Mouse (Mus musculus) CH12.LX (cell line): Measurements from ENCODE around the gene Rab20. TPM values are rescaled to one million over a fixed set of nuclear protein-coding genes. Genes with fewer than 3 reads are reported as not detected.

Source experiments
- DNase-seq: peaks from one replicate; pipeline ENCODE4 v3.0.0-alpha.2; 2013; ENCODE audit errors: extremely low read depth
- H3K27ac ChIP-seq: 2 replicates; pipeline ENCODE4 v1.5.1; 2012; ENCODE audit warnings: low read depth, mild to moderate bottlenecking, control low read depth, moderate library complexity; ENCODE audit not compliant: insufficient read depth
- H3K27me3 ChIP-seq: replicated peaks from 2 replicates; pipeline ENCODE3; 2012; ENCODE audit warnings: inconsistent platforms
- H3K36me3 ChIP-seq, 2 experiments: replicated peaks in 1 of 2; 2 replicates each; pipeline versions ENCODE3 to v1.6.1; 2012; ENCODE audit warnings: inconsistent platforms in 1 of 2, low read length in 1 of 2, mild to moderate bottlenecking in 1 of 2, mixed read lengths in 1 of 2, moderate library complexity in 1 of 2; ENCODE audit not compliant: control insufficient read depth in 1 of 2, insufficient read depth in 1 of 2
- H3K4me1 ChIP-seq, 2 experiments: 2 replicates each; pipeline ENCODE4 v1.6.1; 2012; ENCODE audit warnings: inconsistent platforms in 1 of 2, moderate library complexity in 1 of 2; ENCODE audit not compliant: insufficient read depth in 2 of 2, control insufficient read depth in 1 of 2
- H3K4me2 ChIP-seq: 2 replicates; pipeline ENCODE4 v1.6.1; 2012; ENCODE audit warnings: low read depth, mild to moderate bottlenecking, control low read depth; ENCODE audit not compliant: poor library complexity, insufficient read depth, severe bottlenecking
- H3K4me3 ChIP-seq, 3 experiments: fragments of 150-350 bp in 1 of 3; sonication (generic) in 1 of 3; replicated peaks in 1 of 3; 2 replicates each; pipeline versions ENCODE3 to v1.5.1; 2011 to 2012; ENCODE audit warnings: low read depth in 2 of 3, low read length in 2 of 3, mild to moderate bottlenecking in 2 of 3, moderate library complexity in 2 of 3, control low read depth in 1 of 3, improper control_type of control experiment in 1 of 3, inconsistent platforms in 1 of 3, mixed read lengths in 1 of 3; ENCODE audit not compliant: poor library complexity in 1 of 3
- H3K79me2 ChIP-seq: replicated peaks from 2 replicates; pipeline ENCODE4 v1.6.1; 2012; ENCODE audit warnings: mild to moderate bottlenecking, moderate library complexity; ENCODE audit not compliant: control insufficient read depth, poor library complexity, insufficient read depth, severe bottlenecking; ENCODE audit errors: extremely low read depth
- H3K9ac ChIP-seq: 2 replicates; pipeline ENCODE4 v1.6.1; 2012; ENCODE audit warnings: low read depth, mild to moderate bottlenecking, control low read depth, moderate library complexity; ENCODE audit not compliant: insufficient read depth
- H3K9me3 ChIP-seq: replicated peaks from 2 replicates; pipeline ENCODE3; 2012; ENCODE audit warnings: low read length, inconsistent platforms, mixed read lengths
- CHD1 ChIP-seq: IDR thresholded peaks from 2 replicates; pipeline ENCODE4 v1.6.1; 2012; ENCODE audit warnings: low read depth, low read length, improper control_type of control experiment, inconsistent platforms
- CHD2 ChIP-seq: IDR thresholded peaks from 2 replicates; pipeline ENCODE4 v1.6.1; 2011; ENCODE audit warnings: low read length, improper control_type of control experiment
- CTCF ChIP-seq, 2 experiments: IDR thresholded peaks in 1 of 2; conservative IDR thresholded peaks in 1 of 2; 2 replicates each; pipeline ENCODE4 v1.5.1; 2011 to 2012; ENCODE audit warnings: low read depth in 2 of 2, low read length in 2 of 2, improper control_type of control experiment in 1 of 2, inconsistent platforms in 1 of 2, mild to moderate bottlenecking in 1 of 2, moderate library complexity in 1 of 2
- E2F4 ChIP-seq: IDR thresholded peaks from 2 replicates; pipeline ENCODE4 v1.6.1; 2011; ENCODE audit warnings: low read depth, low read length, improper control_type of control experiment; ENCODE audit not compliant: insufficient replicate concordance
- EP300 ChIP-seq: IDR thresholded peaks from 2 replicates; pipeline ENCODE4 v1.6.1; 2011; ENCODE audit warnings: low read length, improper control_type of control experiment
- ETS1 ChIP-seq: conservative IDR thresholded peaks from 2 replicates; pipeline ENCODE4 v1.6.1; 2012; ENCODE audit warnings: low read depth, mild to moderate bottlenecking, inconsistent platforms, low read length, improper control_type of control experiment, moderate library complexity
- GABPA ChIP-seq: IDR thresholded peaks from 2 replicates; pipeline ENCODE4 v1.6.1; 2012; ENCODE audit warnings: low read depth, low read length, improper control_type of control experiment, inconsistent platforms; ENCODE audit not compliant: insufficient replicate concordance
- IRF4 ChIP-seq: IDR thresholded peaks from 2 replicates; pipeline ENCODE4 v1.6.1; 2014; ENCODE audit warnings: low read depth, mild to moderate bottlenecking, inconsistent platforms, low read length, improper control_type of control experiment
- JUN ChIP-seq: IDR thresholded peaks from 2 replicates; pipeline ENCODE4 v1.6.1; 2011; ENCODE audit warnings: low read depth, mild to moderate bottlenecking, low read length, improper control_type of control experiment, moderate library complexity; ENCODE audit not compliant: insufficient read depth
- JUND ChIP-seq: conservative IDR thresholded peaks from 2 replicates; pipeline ENCODE4 v1.6.1; 2011; ENCODE audit warnings: low read depth, low read length, improper control_type of control experiment
- MAFK ChIP-seq: IDR thresholded peaks from 2 replicates; pipeline ENCODE4 v1.6.1; 2011; ENCODE audit warnings: low read length, improper control_type of control experiment; ENCODE audit not compliant: insufficient replicate concordance
- MAX ChIP-seq: IDR thresholded peaks from 2 replicates; pipeline ENCODE4 v1.6.1; 2011; ENCODE audit warnings: low read length, improper control_type of control experiment
- MAZ ChIP-seq: IDR thresholded peaks from 2 replicates; pipeline ENCODE4 v1.6.1; 2012; ENCODE audit warnings: low read depth, mild to moderate bottlenecking, inconsistent platforms, low read length, improper control_type of control experiment, moderate library complexity
- NELFE ChIP-seq: IDR thresholded peaks from 2 replicates; pipeline ENCODE4 v1.6.1; 2011; ENCODE audit warnings: low read depth, low read length, improper control_type of control experiment
- NRF1 ChIP-seq: IDR thresholded peaks from 2 replicates; pipeline ENCODE4 v1.6.1; 2014; ENCODE audit warnings: low read depth, mild to moderate bottlenecking, inconsistent platforms, low read length, improper control_type of control experiment, moderate library complexity
- POLR2A ChIP-seq: IDR thresholded peaks from 2 replicates; pipeline ENCODE4 v1.6.1; 2011; ENCODE audit warnings: low read depth, mild to moderate bottlenecking, improper control_type of control experiment, low read length
- POLR2AphosphoS2 ChIP-seq: IDR thresholded peaks from 2 replicates; pipeline ENCODE4 v1.6.1; 2011; ENCODE audit warnings: low read depth, low read length, improper control_type of control experiment
- RAD21 ChIP-seq: IDR thresholded peaks from 2 replicates; pipeline ENCODE4 v1.6.1; 2011; ENCODE audit warnings: low read depth, mild to moderate bottlenecking, low read length, improper control_type of control experiment, moderate library complexity
- SMC3 ChIP-seq: IDR thresholded peaks from 2 replicates; pipeline ENCODE4 v1.6.1; 2011; ENCODE audit warnings: low read depth, low read length, improper control_type of control experiment
- TCF12 ChIP-seq: IDR thresholded peaks from 2 replicates; pipeline ENCODE4 v1.6.1; 2014; ENCODE audit warnings: low read depth, mild to moderate bottlenecking, inconsistent platforms, low read length, improper control_type of control experiment
- USF1 ChIP-seq: IDR thresholded peaks from 2 replicates; pipeline ENCODE4 v1.6.1; 2014; ENCODE audit warnings: low read depth, mild to moderate bottlenecking, inconsistent platforms, low read length, improper control_type of control experiment
- ZC3H11A ChIP-seq: IDR thresholded peaks from 2 replicates; pipeline ENCODE4 v1.6.1; 2012; ENCODE audit warnings: low read depth, mild to moderate bottlenecking, inconsistent platforms, low read length, improper control_type of control experiment
- ZKSCAN1 ChIP-seq: IDR thresholded peaks from 2 replicates; pipeline ENCODE4 v1.6.1; 2012; ENCODE audit warnings: low read depth, inconsistent platforms, low read length, improper control_type of control experiment, borderline replicate concordance
- ZMIZ1 ChIP-seq: IDR thresholded peaks from 2 replicates; pipeline ENCODE4 v1.6.1; 2012; ENCODE audit warnings: low read depth, mild to moderate bottlenecking, inconsistent platforms, low read length, improper control_type of control experiment
- ZNF384 ChIP-seq: IDR thresholded peaks from 2 replicates; pipeline ENCODE4 v1.6.1; 2012; ENCODE audit warnings: low read depth, low read length, improper control_type of control experiment, inconsistent platforms
- dilution Hi-C: fragments of 300-500 bp; cut with MboI; formaldehyde crosslinking; loops from 2 replicates; pipeline ENCODE4 v1.14.3; 2020; ENCODE audit warnings: low sequenced_read_pairs; ENCODE audit not compliant: extremely low pct_unique_long_range_greater_than_20kb, extremely low pct_ligation_motif_present
- in situ Hi-C: fragments of 300-500 bp; cut with MboI; formaldehyde crosslinking; loops from 3 replicates; pipeline ENCODE4 v1.14.3; 2019; ENCODE audit warnings: low sequenced_read_pairs, low pct_ligation_motif_present, low pct_unique_long_range_greater_than_20kb, mixed read lengths
- polyA plus RNA-seq: library from polyadenylated mRNA; unstranded; fragments of >175 nt; gene quantifications from 2 replicates; pipeline ENCODE4 v1.2.1, GENCODE M21; 2012; ENCODE audit warnings: low read depth; ENCODE audit not compliant: insufficient read length
- total RNA-seq, 2 experiments: library from RNA; depleted of rRNA; stranded (reverse); fragments of 300-350 nt in 1 of 2; fragments of >200 nt in 1 of 2; gene quantifications; 2 replicates each; pipeline ENCODE4 v1.2.3; 2012 to 2014

The Rab20 gene
- total and polyA plus RNA-seq, 3 experiments = 12.8 to 22.8 (median 18.2) TPM

DNA sequence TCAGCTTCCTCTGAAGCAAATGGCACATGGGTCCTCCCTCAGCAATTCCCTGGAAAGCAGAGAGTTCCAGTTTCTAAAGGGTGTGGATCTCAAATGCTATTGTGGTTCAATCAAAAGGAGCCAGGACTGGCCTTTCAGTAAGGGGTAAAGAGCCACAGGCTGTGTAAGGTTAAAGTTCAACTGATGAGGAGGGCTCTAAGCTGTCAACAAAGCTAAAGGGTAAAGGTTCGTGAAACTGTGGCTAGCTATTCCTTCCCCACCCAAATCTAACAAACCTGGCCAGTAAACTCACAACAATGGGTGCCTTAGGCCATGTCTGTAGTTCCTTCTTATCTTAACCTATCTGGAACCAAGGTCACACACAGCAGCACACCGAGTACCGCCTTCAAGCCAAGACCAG lies 3.4 kb upstream of the Rab20 start:
- dilution Hi-C loops (no loop called here), in situ Hi-C loops (no loop called here)
- no peak for DNase-seq
- Histone ChIP-seq H3K4me3 (no peak overlapping the region), H3K4me1 (peaks cover 7 to 27% of the 10 kb centered on the region in 2 experiments; a peak in 3 of 4 replicates), H3K27ac (no peak overlapping the region), H3K9me3 (no peaks in the 10 kb centered on the region), H3K9ac (no peak overlapping the region), H3K4me2 (no peak overlapping the region), H3K36me3 (no peaks in the 10 kb centered on the region), H3K27me3 (peaks cover 43% of the 10 kb centered on the region), H3K79me2 (0 out of 2 replicates have a peak, but pooled peaks cover 3% of the 10 kb centered on the region)
- TF ChIP-seq SMC3 = no peak
- TF ChIP-seq MAFK = no peak
- TF ChIP-seq TCF12 = no peak
- no peak for TF ChIP-seq ZMIZ1
- no peak for TF ChIP-seq E2F4
- TF ChIP-seq USF1 = no peak
- no peak for TF ChIP-seq MAZ
- TF ChIP-seq GABPA = no peak
- TF ChIP-seq NELFE = no peak
- TF ChIP-seq POLR2AphosphoS2 = no peak
- no peak for TF ChIP-seq ETS1
- no peak for TF ChIP-seq RAD21
- TF ChIP-seq CHD2 = no peak
- no peak for TF ChIP-seq ZC3H11A
- TF ChIP-seq JUND = no peak
- TF ChIP-seq EP300 = no peak
- TF ChIP-seq CTCF (conservative IDR thresholded peaks at IDR 0.05 in 1 of 2, IDR thresholded peaks at IDR 0.05 in 1 of 2; ENCODE audit: low read depth in 2 of 2, low read length in 2 of 2) = no peak

DNA sequence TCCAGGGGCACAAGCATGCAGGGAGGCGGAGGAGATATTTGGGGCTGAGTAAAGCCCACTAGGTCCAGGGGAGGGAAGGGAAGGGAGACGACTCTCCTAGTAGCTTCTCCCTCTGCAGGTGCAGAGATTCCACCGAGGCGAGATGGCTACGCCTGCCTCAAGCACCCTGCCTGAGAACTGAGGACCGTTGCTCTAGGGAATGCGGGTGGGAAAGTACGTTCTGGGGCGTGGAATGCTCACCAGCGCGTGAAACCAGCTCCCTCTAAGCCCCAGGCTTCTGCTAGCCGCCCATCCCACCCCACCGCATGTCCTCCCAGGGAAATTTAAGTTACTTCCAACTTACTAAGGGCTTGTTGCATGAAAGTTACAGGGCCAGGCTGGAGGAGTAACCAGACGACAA lies 1.1 kb upstream of the Rab20 start:
- Histone ChIP-seq H3K27me3 (peaks cover 41% of the 10 kb centered on the region), H3K9me3 (no peaks in the 10 kb centered on the region), H3K4me3 (no peak overlapping the region), H3K4me2 (0 out of 2 replicates have a peak overlapping the region, but pooled peaks have one; percentile 46), H3K9ac (no peak overlapping the region), H3K27ac (no peak overlapping the region), H3K79me2 (peaks cover 11% of the 10 kb centered on the region; the same call in 1 of the 2 replicates)
- TF ChIP-seq SMC3 (no peak), ZNF384 (no peak), RAD21 (no peak), CHD1 (no peak), JUN (no peak), POLR2A (no peak), ZKSCAN1 (no peak), MAX (no peak), E2F4 (no peak), GABPA (no peak), NRF1 (no peak), ZMIZ1 (no peak), CHD2 (no peak), IRF4 (no peak)
- TF ChIP-seq, all 38 proteins: peak for 0
- H3K36me3 ChIP-seq = peaks cover 0 to 2% of the 10 kb centered on the region in 2 experiments
- no peak for DNase-seq
- dilution Hi-C loops = no loop called here
- in situ Hi-C loops = no loop called here
- peaks cover 10 to 36% of the 10 kb centered on the region in 2 experiments for H3K4me1 ChIP-seq
